Mouse (Mus musculus) brain, embryonic 14.5 days (tissue): ENCODE measurements around the gene Smc5. TPM values are rescaled to one million over a fixed set of nuclear protein-coding genes. Genes with fewer than 3 reads are reported as not detected.

Experiments
- DNase-seq: peaks from one replicate; pipeline ENCODE4 v3.0.0-alpha.2; 2011; ENCODE audit warnings: low read depth
- CTCF ChIP-seq: fragments of 200-500 bp; IDR thresholded peaks from 2 replicates; pipeline ENCODE4 v1.5.1; 2012; ENCODE audit warnings: inconsistent platforms, mild to moderate bottlenecking, moderate library complexity, borderline replicate concordance; ENCODE audit not compliant: insufficient read depth, insufficient read length; ENCODE audit errors: extremely low read depth
- POLR2A ChIP-seq: fragments of 200-500 bp; IDR thresholded peaks from 2 replicates; pipeline ENCODE4 v1.6.1; 2012; ENCODE audit warnings: mild to moderate bottlenecking, inconsistent platforms, borderline replicate concordance; ENCODE audit not compliant: poor library complexity, insufficient read depth, insufficient read length, severe bottlenecking; ENCODE audit errors: extremely low read depth
- polyA plus RNA-seq: library from polyadenylated mRNA; depleted of rRNA; stranded (reverse); fragments of >200 nt; gene quantifications from 2 replicates; pipeline ENCODE4 v1.2.3, GENCODE M21; 2012

The Smc5 gene
- polyA plus RNA-seq, 1 experiment: 46.3 TPM

DNA sequence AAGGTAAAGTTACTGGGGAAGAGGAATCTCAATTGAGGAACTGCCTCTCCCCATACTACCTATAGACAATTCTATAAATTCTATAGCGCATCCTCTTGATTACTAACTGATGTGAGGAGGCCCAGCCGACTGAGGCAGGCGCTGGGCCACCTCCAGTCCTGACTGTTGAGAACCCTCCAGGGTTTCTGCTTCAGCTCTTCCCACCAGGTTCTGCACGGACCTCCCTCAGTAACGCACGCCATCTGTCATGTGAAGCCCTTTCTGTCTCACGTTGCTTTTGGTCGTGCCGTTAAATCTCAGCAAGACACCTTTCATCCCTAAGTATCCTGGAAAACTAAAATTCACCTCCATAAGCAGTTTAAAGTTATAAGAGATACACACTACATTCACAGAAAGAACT is 16.9 kb downstream of the Smc5 start:
- no peak for DNase-seq
- TF ChIP-seq CTCF (no peak), POLR2A (no peak)

DNA sequence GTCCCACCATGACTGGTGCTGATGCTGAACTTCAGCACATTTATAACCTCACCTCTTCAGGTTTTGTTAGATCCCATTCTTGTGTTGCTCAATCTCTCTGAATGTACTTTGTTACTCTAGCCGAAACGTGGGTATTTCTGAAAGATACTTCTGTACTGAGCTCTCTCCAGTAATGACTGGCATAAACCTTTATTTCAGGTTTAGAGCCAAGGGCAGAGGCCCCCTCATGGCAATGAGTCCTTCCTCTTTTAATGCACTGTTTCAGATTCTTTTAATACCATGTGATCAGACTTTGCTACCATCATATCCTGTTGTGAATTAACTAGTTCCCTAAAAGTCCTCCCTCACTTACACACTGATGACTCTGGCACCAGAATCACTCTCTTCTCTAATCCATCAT is 27.2 kb downstream of the Smc5 start:
- no peak for DNase-seq
- TF ChIP-seq POLR2A: no peak
- no peak for TF ChIP-seq CTCF

DNA sequence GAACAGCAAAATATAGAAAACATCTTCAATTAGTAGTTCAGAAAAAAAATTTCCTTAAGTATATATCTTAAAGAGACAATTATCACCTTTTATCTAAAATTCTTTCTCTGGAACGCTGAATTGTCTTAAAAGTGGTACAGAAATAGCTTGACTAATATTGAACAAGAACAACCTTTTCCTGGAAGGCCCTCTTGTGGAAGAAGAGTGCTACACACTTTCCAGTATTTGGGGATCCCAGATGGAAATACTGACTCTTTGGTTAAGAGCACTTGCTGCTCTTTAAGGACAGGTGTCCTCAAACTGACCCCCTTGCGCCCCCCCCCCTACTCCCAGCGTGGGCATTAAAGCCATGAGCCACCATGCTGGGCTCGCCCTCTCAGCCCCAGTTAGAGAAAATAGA is 48.6 kb downstream of the Smc5 start:
- peak; percentile 72 for DNase-seq
- TF ChIP-seq POLR2A (no peak), CTCF (peak; percentile 23; the same call in 1 of the 2 replicates)

DNA sequence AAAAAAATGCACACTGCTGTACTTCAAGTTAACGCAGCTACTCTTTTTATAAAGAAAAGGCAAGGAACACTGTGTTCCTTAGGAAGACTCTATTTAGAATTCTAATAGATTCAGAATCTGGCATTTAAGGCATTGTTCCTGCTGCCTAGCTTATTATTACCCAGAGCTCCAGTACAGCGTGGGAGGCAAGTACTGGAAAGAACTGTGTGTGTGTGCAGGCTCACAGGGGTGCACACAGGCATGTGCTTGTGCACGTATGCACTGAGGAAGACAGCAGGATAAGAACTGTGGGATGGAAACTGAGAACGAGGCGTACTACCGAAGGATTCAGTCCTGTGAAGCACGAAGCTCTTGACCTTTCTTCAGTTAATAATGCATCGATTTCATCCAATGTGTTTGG is 59.4 kb downstream of the Smc5 start:
- TF ChIP-seq CTCF: no peak
- no peak for TF ChIP-seq POLR2A
- DNase-seq: peak; percentile 51

DNA sequence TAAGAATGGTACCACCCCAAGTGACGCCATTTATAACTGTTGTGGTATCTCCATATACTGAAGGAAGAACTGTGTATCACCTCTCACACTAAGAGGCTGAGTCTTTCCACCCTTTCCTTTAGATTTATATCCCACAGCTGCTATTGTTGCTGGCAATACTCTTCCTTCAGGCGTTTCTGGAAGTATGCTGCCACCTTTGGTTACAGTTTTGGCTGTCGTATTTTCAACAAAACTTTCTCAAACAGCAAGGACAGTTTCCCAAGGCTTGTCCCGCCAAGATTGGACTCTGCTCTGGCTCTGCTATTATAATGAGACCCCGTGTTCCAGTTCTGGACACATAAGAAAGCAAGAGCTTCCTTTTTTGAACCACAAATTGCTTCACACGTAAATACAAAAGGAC is 62.4 kb downstream of the Smc5 start:
- DNase-seq: peak; percentile 2
- TF ChIP-seq CTCF: no peak
- no peak for TF ChIP-seq POLR2A

DNA sequence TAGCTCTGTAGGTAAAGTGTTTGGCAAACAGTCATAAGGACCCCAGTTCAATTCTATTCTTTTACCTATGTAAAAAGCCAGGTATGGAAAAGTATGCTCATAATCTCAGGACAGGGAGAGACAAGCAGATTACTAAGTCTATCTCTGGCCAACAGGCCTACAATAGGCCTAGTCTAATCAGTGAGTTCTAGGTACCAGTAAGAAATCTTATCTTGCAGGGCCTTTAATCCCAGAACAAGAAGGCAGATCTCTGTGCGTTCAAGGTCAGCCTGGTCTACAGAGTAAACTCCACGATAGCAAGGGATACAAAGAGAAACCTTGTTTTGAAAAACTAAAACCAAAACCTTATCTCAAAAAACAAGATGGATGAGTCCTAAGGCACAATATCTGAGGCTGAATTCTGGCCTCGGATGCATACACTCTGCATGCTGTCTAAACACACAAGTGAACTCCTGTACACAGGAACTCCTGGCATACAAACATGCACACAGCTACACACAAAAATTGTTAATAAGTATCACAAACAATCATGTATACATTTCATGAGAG is 70.1 kb downstream of the Smc5 start:
- DNase-seq: no peak
- no peak for TF ChIP-seq CTCF
- no peak for TF ChIP-seq POLR2A

DNA sequence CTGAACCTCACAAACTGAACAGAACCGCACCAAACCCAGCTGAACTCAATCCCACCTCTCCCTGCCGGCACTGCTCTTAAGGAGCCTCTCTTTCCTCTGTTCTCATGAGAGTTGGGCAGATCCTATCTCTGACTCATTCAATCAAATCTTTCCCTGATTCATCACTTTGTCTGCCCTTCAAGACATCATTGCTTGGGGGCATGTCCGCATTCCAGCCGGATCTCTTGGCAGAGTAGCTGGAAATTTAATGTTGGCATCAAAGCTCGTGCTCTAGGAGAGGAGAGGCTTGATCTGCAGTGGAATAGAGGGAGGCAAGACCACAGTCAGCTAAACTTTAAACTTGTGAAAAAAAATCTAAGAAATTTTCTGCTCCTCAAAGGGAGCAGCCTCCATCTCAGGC is 71.6 kb downstream of the Smc5 start:
- TF ChIP-seq CTCF (no peak), POLR2A (no peak)
- no peak for DNase-seq

DNA sequence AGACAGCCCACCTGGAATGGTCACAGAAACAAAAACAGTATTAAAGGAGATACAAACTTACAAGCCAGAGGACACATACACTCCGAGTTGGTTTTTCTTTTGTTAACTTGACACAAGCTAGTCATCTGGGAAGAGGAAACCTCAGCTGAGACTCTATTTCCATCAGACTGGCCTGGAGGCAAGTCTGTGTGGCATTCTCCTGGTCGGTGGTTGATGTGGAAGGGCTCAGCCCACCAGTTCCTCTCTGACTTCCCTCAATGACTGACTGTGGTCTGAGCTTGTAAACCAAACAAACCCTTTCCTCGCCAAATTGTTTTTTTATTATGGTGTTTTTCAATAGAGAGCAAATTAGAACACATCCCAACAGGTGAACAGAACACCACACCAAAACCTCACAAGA is 80.6 kb downstream of the Smc5 start:
- no peak for TF ChIP-seq CTCF
- TF ChIP-seq POLR2A: no peak
- no peak for DNase-seq

DNA sequence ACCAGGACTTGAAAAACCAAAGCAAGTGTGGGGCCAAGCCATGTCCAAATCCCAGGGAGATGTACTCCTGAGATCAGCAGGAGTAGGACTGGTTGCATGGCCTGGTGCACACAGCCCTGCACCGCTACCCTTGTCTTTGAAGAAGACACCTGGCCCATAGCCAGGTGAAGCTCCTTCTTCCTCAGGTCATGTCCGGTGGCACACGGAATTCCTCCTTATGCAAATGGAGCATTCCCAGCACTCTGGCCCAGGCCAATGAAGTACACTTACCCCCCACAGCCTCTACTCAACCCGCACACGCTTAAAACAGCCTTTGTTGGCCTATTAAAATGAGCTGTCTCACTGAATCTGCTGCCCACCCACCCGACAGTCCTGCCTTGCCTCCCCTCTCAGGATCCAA is 82.2 kb downstream of the Smc5 start:
- DNase-seq: no peak
- TF ChIP-seq CTCF (no peak), POLR2A (no peak)

DNA sequence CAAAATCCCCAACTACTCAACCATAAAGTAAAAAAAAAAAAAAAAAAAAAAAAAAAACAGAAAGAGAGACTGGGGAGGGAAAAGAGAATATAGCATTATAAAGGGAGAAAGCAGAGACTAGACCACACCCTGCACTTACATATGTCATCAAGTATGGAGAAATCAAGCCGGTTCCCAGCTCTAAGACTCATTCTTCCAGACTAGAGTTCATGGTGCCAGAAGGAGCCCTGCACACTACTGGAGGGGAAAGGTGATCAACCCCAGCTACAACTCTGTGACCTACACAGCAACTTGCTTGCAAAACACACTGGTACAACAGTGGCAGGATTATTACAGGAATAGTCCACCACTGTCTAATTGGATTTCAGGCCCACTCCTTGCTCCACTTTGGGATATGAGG is 84.0 kb downstream of the Smc5 start:
- DNase-seq: no peak
- TF ChIP-seq CTCF (no peak), POLR2A (no peak)

DNA sequence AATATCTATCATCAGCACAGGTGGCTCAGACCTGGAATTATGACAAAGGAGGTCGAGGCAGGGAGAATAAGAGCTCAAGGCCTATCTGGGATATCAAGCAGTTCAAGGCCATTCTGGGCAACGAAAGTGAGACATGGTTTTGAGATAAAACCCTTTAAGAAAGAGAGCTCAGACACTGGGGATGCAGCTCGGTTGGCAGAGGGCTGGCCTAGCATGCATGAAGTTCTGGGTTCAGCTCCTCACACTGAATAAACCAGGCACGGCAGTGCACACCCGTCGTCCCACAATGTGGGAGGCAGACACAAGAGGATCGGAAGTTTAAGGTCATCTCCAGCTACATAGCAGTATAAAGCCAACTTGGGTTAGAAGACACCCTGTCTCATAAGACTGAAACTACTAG is 84.7 kb downstream of the Smc5 start:
- no peak for DNase-seq
- TF ChIP-seq POLR2A (no peak), CTCF (no peak)

DNA sequence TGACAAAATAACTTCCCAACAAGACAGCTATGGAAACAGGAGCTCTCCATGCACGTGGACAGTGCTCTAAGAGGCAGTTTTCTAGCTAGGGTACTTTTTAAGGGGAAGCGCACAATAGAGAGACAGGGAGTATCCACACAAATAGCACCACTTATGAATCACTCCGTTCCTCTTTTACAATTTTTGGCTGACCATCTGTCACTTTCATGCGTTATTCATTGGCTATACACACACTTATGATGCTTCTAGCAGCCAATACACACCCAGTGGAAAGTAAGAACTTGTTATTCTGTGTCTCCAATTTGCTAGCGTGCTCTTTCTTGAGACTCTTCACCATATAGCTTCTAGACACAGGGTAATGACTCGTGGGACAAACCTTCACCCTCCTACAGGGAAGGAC is 86.0 kb downstream of the Smc5 start:
- TF ChIP-seq POLR2A (no peak), CTCF (no peak)
- DNase-seq: peak; percentile 25
